Mouse (Mus musculus): ENCODE data around the gene Olfr1320. TPM values are rescaled to one million over a fixed set of nuclear protein-coding genes. Genes with fewer than 3 reads are reported as not detected.
"Not testable (repeated sequence)": the region's sequence is repeated elsewhere in the genome, so short reads cannot be mapped to it uniquely, and the experiment has no call there.

Gene Olfr1320
- total RNA-seq (2014; rRNA removed; ENCODE audit: low replicate concordance), result not detected in 2 replicates
- polyA plus RNA-seq (2015; fragmentation: Nextera tagmentation; extraction: Ambion mirVana), result not detected in 2 replicates

DNA sequence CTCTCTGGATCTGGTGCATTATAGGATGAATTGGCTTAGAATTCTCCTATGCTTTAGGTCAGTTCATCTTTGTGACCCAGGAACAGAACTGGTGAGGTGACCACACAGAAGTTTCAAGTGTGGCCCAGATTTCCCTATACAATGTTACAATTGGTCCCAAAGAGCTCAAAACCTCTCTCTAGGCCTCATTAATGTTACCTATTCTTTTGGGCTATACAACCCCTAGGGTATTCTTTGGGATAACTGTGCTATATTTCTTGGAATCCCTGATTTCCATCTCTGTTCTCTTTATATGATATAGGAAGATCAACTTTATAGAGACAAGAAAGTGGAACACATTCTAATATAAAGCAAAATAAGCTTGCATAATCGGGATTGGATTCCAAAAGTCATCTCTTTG lies at the start of gene Olfr1320:
Gene Olfr1320, plus strand, starts transcription at position 301 of the 400 bp plus-strand sequence.
- no peak within 1 kb of the TSS for H3K4me2 ChIP-seq (ENCODE audit: low read depth, low read length)
- TF ChIP-seq EP300 (IDR thresholded peaks at IDR 0.05; ENCODE audit: low read depth), result no peak
- TF ChIP-seq CTCF (IDR thresholded peaks at IDR 0.05; ENCODE audit: low read depth), result no peak
- WGBS, result 61% methylated on average over 1 of the region's 1 CpGs

DNA sequence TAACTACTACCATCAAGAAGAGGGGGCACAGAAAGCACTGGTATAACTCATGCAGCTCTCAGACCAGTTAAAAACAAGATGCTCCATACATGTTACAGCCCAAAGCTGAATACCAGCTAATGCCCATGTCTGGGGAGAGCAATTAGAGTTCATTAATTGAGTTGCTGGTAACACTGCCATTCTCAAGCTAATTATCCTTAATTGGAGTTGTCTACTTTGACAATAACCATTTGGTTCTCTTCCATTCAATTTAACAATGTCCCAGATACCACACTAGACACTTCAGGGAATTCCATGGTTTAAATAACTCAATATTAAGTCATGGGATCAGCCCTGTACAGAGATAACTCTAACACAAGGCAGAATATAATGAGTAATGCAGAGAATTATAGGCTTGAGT lies 44.6 kb upstream of the Olfr1320 start:
- H3K9me3 ChIP-seq (replicated peaks; ENCODE audit: control insufficient read depth, low read length), result no peaks in the 10 kb centered on the region
- H3K4me3 ChIP-seq (ENCODE audit: low read depth, low read length), result no peak overlapping the region
- TF ChIP-seq CTCF (IDR thresholded peaks at IDR 0.05; ENCODE audit: low read depth) (no peak), EP300 (IDR thresholded peaks at IDR 0.05; ENCODE audit: low read depth) (no peak)
- H3K4me2 ChIP-seq (ENCODE audit: low read depth, low read length), result no peak overlapping the region
- no peak for ATAC-seq (ENCODE audit: insufficient read depth, low read depth)
- DNase-seq (ENCODE audit: low spot score), result no peak
- no peaks in the 10 kb centered on the region for H3K4me1 ChIP-seq (ENCODE audit: control insufficient read depth, insufficient read depth)
- no peaks in the 10 kb centered on the region for H3K36me3 ChIP-seq (replicated peaks; ENCODE audit: control insufficient read depth, insufficient read depth, low read length)
- no peak overlapping the region for H3K27ac ChIP-seq (ENCODE audit: low read depth)
- H3K9ac ChIP-seq (replicated peaks; ENCODE audit: low read depth, low read length), result no peak overlapping the region
- no peaks in the 10 kb centered on the region for H3K27me3 ChIP-seq (ENCODE audit: control insufficient read depth, insufficient read depth, low read length)

More for the DNA sequence above, at the start of gene Olfr1320:
- H3K4me3 ChIP-seq (ENCODE audit: low read depth, low read length), result no peak within 1 kb of the TSS
- no peak within 1 kb of the TSS for H3K9ac ChIP-seq (replicated peaks; ENCODE audit: low read depth, low read length)
- H3K4me1 ChIP-seq (ENCODE audit: control insufficient read depth, insufficient read depth), result no peaks in the 10 kb centered on the region
- DNase-seq (ENCODE audit: low spot score), result no peak
- no peak for ATAC-seq (ENCODE audit: insufficient read depth, low read depth)
- H3K36me3 ChIP-seq (replicated peaks; ENCODE audit: control insufficient read depth, insufficient read depth, low read length), result no peaks in the 10 kb centered on the region
- H3K27ac ChIP-seq (ENCODE audit: low read depth), result no peak within 1 kb of the TSS
- H3K27me3 ChIP-seq (ENCODE audit: control insufficient read depth, insufficient read depth, low read length), result no peaks in the 10 kb centered on the region
- no peaks in the 10 kb centered on the region for H3K9me3 ChIP-seq (replicated peaks; ENCODE audit: control insufficient read depth, low read length)

DNA sequence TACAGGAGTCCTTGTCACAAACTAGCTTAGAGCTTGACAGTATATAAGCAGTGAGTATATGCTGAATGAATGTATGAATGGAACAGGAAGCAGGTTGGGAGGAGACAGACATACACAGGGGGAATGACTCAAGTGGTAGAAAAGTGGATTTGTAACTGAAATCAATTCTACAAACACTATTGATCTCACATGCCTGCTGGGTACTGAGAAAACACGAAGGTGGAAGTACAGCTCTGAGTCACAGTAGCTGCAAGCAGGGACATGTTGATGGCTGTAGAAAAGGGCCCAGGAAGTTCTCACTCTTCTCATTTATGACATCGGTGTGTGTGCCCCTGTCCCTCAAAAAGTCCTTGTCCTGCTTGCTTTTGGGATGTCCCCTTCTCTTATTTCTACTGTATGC lies 40.9 kb upstream of the Olfr1320 start:
- ATAC-seq (ENCODE audit: insufficient read depth, low read depth) (no peak), DNase-seq (ENCODE audit: low spot score) (no peak)
- H3K27me3 ChIP-seq (ENCODE audit: control insufficient read depth, insufficient read depth, low read length), result no peaks in the 10 kb centered on the region
- H3K27ac ChIP-seq (ENCODE audit: low read depth), result no peak overlapping the region
- no peaks in the 10 kb centered on the region for H3K9me3 ChIP-seq (replicated peaks; ENCODE audit: control insufficient read depth, low read length)
- no peaks in the 10 kb centered on the region for H3K36me3 ChIP-seq (replicated peaks; ENCODE audit: control insufficient read depth, insufficient read depth, low read length)
- no peak overlapping the region for H3K4me3 ChIP-seq (ENCODE audit: low read depth, low read length)
- no peak overlapping the region for H3K4me2 ChIP-seq (ENCODE audit: low read depth, low read length)
- no peaks in the 10 kb centered on the region for H3K4me1 ChIP-seq (ENCODE audit: control insufficient read depth, insufficient read depth)
- 57% methylated on average over 2 of the region's 2 CpGs for WGBS
- no peak overlapping the region for H3K9ac ChIP-seq (replicated peaks; ENCODE audit: low read depth, low read length)
- TF ChIP-seq EP300 (IDR thresholded peaks at IDR 0.05; ENCODE audit: low read depth), result no peak
- TF ChIP-seq CTCF (IDR thresholded peaks at IDR 0.05; ENCODE audit: low read depth), result no peak

DNA sequence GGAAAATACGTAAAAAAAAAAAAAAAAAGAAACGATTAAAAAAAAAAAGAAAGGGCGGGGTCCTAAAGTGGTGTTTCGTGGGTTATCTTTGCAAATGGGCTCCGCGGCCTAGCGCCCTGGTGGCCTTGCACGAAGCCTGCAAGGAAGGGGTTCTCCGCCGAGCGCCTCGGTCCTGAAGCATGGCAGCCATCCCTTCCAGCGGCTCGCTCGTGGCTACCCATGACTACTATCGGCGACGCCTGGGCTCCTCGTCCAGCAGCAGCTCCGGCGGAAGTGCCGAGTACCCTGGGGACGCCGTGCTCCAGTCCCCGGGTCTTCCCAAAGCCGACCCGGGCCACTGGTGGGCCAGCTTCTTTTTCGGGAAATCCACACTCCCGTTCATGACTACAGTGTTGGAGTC lies 11.4 kb upstream of the Olfr1320 start:
- H3K36me3 ChIP-seq (replicated peaks; ENCODE audit: control insufficient read depth, insufficient read depth, low read length); H3K4me2 ChIP-seq (ENCODE audit: low read depth, low read length); H3K9ac ChIP-seq (replicated peaks; ENCODE audit: low read depth, low read length); ATAC-seq (ENCODE audit: insufficient read depth, low read depth); H3K27me3 ChIP-seq (ENCODE audit: control insufficient read depth, insufficient read depth, low read length); H3K9me3 ChIP-seq (replicated peaks; ENCODE audit: control insufficient read depth, low read length); H3K4me3 ChIP-seq (ENCODE audit: low read depth, low read length); DNase-seq (ENCODE audit: low spot score); H3K27ac ChIP-seq (ENCODE audit: low read depth); H3K4me1 ChIP-seq (ENCODE audit: control insufficient read depth, insufficient read depth): not testable (repeated sequence)
- 82% methylated on average over 27 of the region's 29 CpGs for WGBS

Other genes starting within 250 kb of the Olfr1320 start
- gene Arhgap36, start 208.4 kb upstream of the Olfr1320 start, total RNA-seq (2014; rRNA removed; ENCODE audit: low replicate concordance), result 0.66 and 2.0 TPM in 2 replicates
- gene Arhgap36, start 208.4 kb upstream of the Olfr1320 start, polyA plus RNA-seq (2015; fragmentation: Nextera tagmentation; extraction: Ambion mirVana), result 1.9 and 2.5 TPM in 2 replicates
- gene Olfr1321, start 62.7 kb downstream of the Olfr1320 start, total RNA-seq (2014; rRNA removed; ENCODE audit: low replicate concordance), result not detected in 2 replicates
- not detected in 2 replicates for gene Olfr1321, start 62.7 kb downstream of the Olfr1320 start, polyA plus RNA-seq (2015; fragmentation: Nextera tagmentation; extraction: Ambion mirVana)
- gene Igsf1, start 125.4 kb downstream of the Olfr1320 start, total RNA-seq (2014; rRNA removed; ENCODE audit: low replicate concordance), result 1.1 and 5.4 TPM in 2 replicates
- gene Igsf1, start 125.4 kb downstream of the Olfr1320 start, polyA plus RNA-seq (2015; fragmentation: Nextera tagmentation; extraction: Ambion mirVana), result 3.7 and 3.9 TPM in 2 replicates
- gene Olfr1322, start 219.2 kb downstream of the Olfr1320 start, total RNA-seq (2014; rRNA removed; ENCODE audit: low replicate concordance), result not detected in 2 replicates
- not detected in 2 replicates for gene Olfr1322, start 219.2 kb downstream of the Olfr1320 start, polyA plus RNA-seq (2015; fragmentation: Nextera tagmentation; extraction: Ambion mirVana)